Mouse (Mus musculus): Measurements from ENCODE around the gene Myo1d. TPM values are rescaled to one million over a fixed set of nuclear protein-coding genes. Genes with fewer than 3 reads are reported as not detected.

Gene Myo1d
- polyA plus RNA-seq, 1 experiment: 11.5 TPM

GRCm38 (mm10) chr11:80784294-80784743 is 4.5 kb upstream of the Myo1d start:
- Histone ChIP-seq H3K4me1 (ENCODE audit: control insufficient read depth, insufficient read depth, low read length) (no peaks in the 10 kb centered on the region), H3K4me3 (ENCODE audit: insufficient read depth, low read length) (no peak overlapping the region), H3K27ac (ENCODE audit: insufficient read depth, low read length) (no peak overlapping the region)
- no peak for TF ChIP-seq POLR2A (IDR thresholded peaks at IDR 0.05; ENCODE audit: extremely low read depth, insufficient read depth, low read length)
- TF ChIP-seq CTCF (IDR thresholded peaks at IDR 0.05; ENCODE audit: extremely low read depth, insufficient read depth, low read length): no peak

GRCm38 (mm10) chr11:80783460-80783859 is 3.6 kb upstream of the Myo1d start:
- no peak overlapping the region for H3K4me3 ChIP-seq (ENCODE audit: insufficient read depth, low read length)
- no peak for TF ChIP-seq POLR2A (IDR thresholded peaks at IDR 0.05; ENCODE audit: extremely low read depth, insufficient read depth, low read length)
- no peak for TF ChIP-seq CTCF (IDR thresholded peaks at IDR 0.05; ENCODE audit: extremely low read depth, insufficient read depth, low read length)
- H3K27ac ChIP-seq (ENCODE audit: insufficient read depth, low read length): no peak overlapping the region
- no peaks in the 10 kb centered on the region for H3K4me1 ChIP-seq (ENCODE audit: control insufficient read depth, insufficient read depth, low read length)

- Histone ChIP-seq H3K4me3 (ENCODE audit: insufficient read depth, low read length) (no peak overlapping the region), H3K27ac (ENCODE audit: insufficient read depth, low read length) (no peak overlapping the region), H3K4me1 (ENCODE audit: control insufficient read depth, insufficient read depth, low read length) (no peaks in the 10 kb centered on the region)
- no peak for TF ChIP-seq CTCF (IDR thresholded peaks at IDR 0.05; ENCODE audit: extremely low read depth, insufficient read depth, low read length)
- TF ChIP-seq POLR2A (IDR thresholded peaks at IDR 0.05; ENCODE audit: extremely low read depth, insufficient read depth, low read length): no peak
Observed at GRCm38 (mm10) chr11:80781535-80781934, 1.7 kb upstream of the Myo1d start.

- Histone ChIP-seq H3K4me1 (ENCODE audit: control insufficient read depth, insufficient read depth, low read length) (no peaks in the 10 kb centered on the region), H3K4me3 (ENCODE audit: insufficient read depth, low read length) (peak overlapping the region; percentile 80), H3K27ac (ENCODE audit: insufficient read depth, low read length) (0 out of 2 replicates have a peak overlapping the region, but pooled peaks have one; percentile 18)
- TF ChIP-seq POLR2A (IDR thresholded peaks at IDR 0.05; ENCODE audit: extremely low read depth, insufficient read depth, low read length): no peak
- no peak for TF ChIP-seq CTCF (IDR thresholded peaks at IDR 0.05; ENCODE audit: extremely low read depth, insufficient read depth, low read length)
Observed at GRCm38 (mm10) chr11:80778916-80779526, 804 bp downstream of the Myo1d start.

- H3K4me1 ChIP-seq (ENCODE audit: control insufficient read depth, insufficient read depth, low read length): no peaks in the 10 kb centered on the region
- H3K4me3 ChIP-seq (ENCODE audit: insufficient read depth, low read length): no peak overlapping the region
- TF ChIP-seq POLR2A (IDR thresholded peaks at IDR 0.05; ENCODE audit: extremely low read depth, insufficient read depth, low read length) (no peak), CTCF (IDR thresholded peaks at IDR 0.05; ENCODE audit: extremely low read depth, insufficient read depth, low read length) (no peak)
- H3K27ac ChIP-seq (ENCODE audit: insufficient read depth, low read length): no peak overlapping the region
Observed at GRCm38 (mm10) chr11:80778157-80778556, 1.7 kb downstream of the Myo1d start.

GRCm38 (mm10) chr11:80777708-80778107 is 2.1 kb downstream of the Myo1d start:
- H3K4me1 ChIP-seq (ENCODE audit: control insufficient read depth, insufficient read depth, low read length): no peaks in the 10 kb centered on the region
- H3K4me3 ChIP-seq (ENCODE audit: insufficient read depth, low read length): no peak overlapping the region
- H3K27ac ChIP-seq (ENCODE audit: insufficient read depth, low read length): no peak overlapping the region
- TF ChIP-seq CTCF (IDR thresholded peaks at IDR 0.05; ENCODE audit: extremely low read depth, insufficient read depth, low read length) (no peak), POLR2A (IDR thresholded peaks at IDR 0.05; ENCODE audit: extremely low read depth, insufficient read depth, low read length) (no peak)

- no peak overlapping the region for H3K4me3 ChIP-seq (ENCODE audit: insufficient read depth, low read length)
- H3K27ac ChIP-seq (ENCODE audit: insufficient read depth, low read length): no peak overlapping the region
- TF ChIP-seq CTCF (IDR thresholded peaks at IDR 0.05; ENCODE audit: extremely low read depth, insufficient read depth, low read length): no peak
- TF ChIP-seq POLR2A (IDR thresholded peaks at IDR 0.05; ENCODE audit: extremely low read depth, insufficient read depth, low read length): no peak
- no peaks in the 10 kb centered on the region for H3K4me1 ChIP-seq (ENCODE audit: control insufficient read depth, insufficient read depth, low read length)
Observed at GRCm38 (mm10) chr11:80775535-80775934, 4.3 kb downstream of the Myo1d start.

- no peak overlapping the region for H3K4me3 ChIP-seq (ENCODE audit: insufficient read depth, low read length)
- H3K4me1 ChIP-seq (ENCODE audit: control insufficient read depth, insufficient read depth, low read length): no peaks in the 10 kb centered on the region
Observed at GRCm38 (mm10) chr11:80772595-80773210, 7.1 kb downstream of the Myo1d start.

GRCm38 (mm10) chr11:80771596-80772250 is 8.1 kb downstream of the Myo1d start:
- TF ChIP-seq CTCF (IDR thresholded peaks at IDR 0.05; ENCODE audit: extremely low read depth, insufficient read depth, low read length): no peak
- H3K4me1 ChIP-seq (ENCODE audit: control insufficient read depth, insufficient read depth, low read length): no peaks in the 10 kb centered on the region
- no peak overlapping the region for H3K27ac ChIP-seq (ENCODE audit: insufficient read depth, low read length)
- H3K4me3 ChIP-seq (ENCODE audit: insufficient read depth, low read length): no peak overlapping the region

More at GRCm38 (mm10) chr11:80772595-80773210, 7.1 kb downstream of the Myo1d start:
- no peak overlapping the region for H3K27ac ChIP-seq (ENCODE audit: insufficient read depth, low read length)
- TF ChIP-seq CTCF (IDR thresholded peaks at IDR 0.05; ENCODE audit: extremely low read depth, insufficient read depth, low read length) (no peak), POLR2A (IDR thresholded peaks at IDR 0.05; ENCODE audit: extremely low read depth, insufficient read depth, low read length) (no peak)

- TF ChIP-seq POLR2A (IDR thresholded peaks at IDR 0.05; ENCODE audit: extremely low read depth, insufficient read depth, low read length): no peak
- no peak for TF ChIP-seq CTCF (IDR thresholded peaks at IDR 0.05; ENCODE audit: extremely low read depth, insufficient read depth, low read length)
- Histone ChIP-seq H3K27ac (ENCODE audit: insufficient read depth, low read length) (no peak overlapping the region), H3K4me3 (ENCODE audit: insufficient read depth, low read length) (no peak overlapping the region), H3K4me1 (ENCODE audit: control insufficient read depth, insufficient read depth, low read length) (no peaks in the 10 kb centered on the region)
Observed at GRCm38 (mm10) chr11:80771186-80771585, 8.6 kb downstream of the Myo1d start.
